Mouse (Mus musculus) neural tube, embryonic 13.5 days (tissue): ENCODE measurements around the gene Olfr907. TPM values are rescaled to one million over a fixed set of nuclear protein-coding genes. Genes with fewer than 3 reads are reported as not detected.

Experiments used
- ATAC-seq: fragments of 200-750 bp; cut with Nextera tagmentation; 2 replicates; pipeline ENCODE4 v1.8.0; 2017; ENCODE audit warnings: low read depth, mild to moderate bottlenecking, moderate TSS enrichment, moderate library complexity
- H3K27ac ChIP-seq: fragments of 300-500 bp; sonication (generic); replicated peaks from 2 replicates; pipeline ENCODE4 v1.5.1; 2015; ENCODE audit warnings: moderate library complexity, mild to moderate bottlenecking, inconsistent platforms
- H3K27me3 ChIP-seq: fragments of 300-500 bp; sonication (generic); 2 replicates; pipeline ENCODE4 v1.6.1; 2015; ENCODE audit warnings: mild to moderate bottlenecking, inconsistent platforms
- H3K36me3 ChIP-seq: fragments of 300-500 bp; sonication (generic); 2 replicates; pipeline ENCODE4 v1.6.1; 2015; ENCODE audit warnings: mild to moderate bottlenecking, inconsistent platforms
- H3K4me1 ChIP-seq: fragments of 300-500 bp; sonication (generic); replicated peaks from 2 replicates; pipeline ENCODE4 v1.6.1; 2015; ENCODE audit warnings: inconsistent platforms
- H3K4me2 ChIP-seq: fragments of 300-500 bp; sonication (generic); 2 replicates; pipeline ENCODE4 v1.6.1; 2015; ENCODE audit warnings: inconsistent platforms, mild to moderate bottlenecking, moderate library complexity
- H3K4me3 ChIP-seq: fragments of 300-500 bp; sonication (generic); 2 replicates; pipeline ENCODE4 v1.5.1; 2015; ENCODE audit warnings: mild to moderate bottlenecking, inconsistent platforms
- H3K9ac ChIP-seq: fragments of 300-500 bp; sonication (generic); 2 replicates; pipeline ENCODE4 v1.6.1; 2015; ENCODE audit warnings: moderate library complexity, mild to moderate bottlenecking, inconsistent platforms
- H3K9me3 ChIP-seq: fragments of 300-500 bp; sonication (generic); 2 replicates; pipeline ENCODE4 v1.6.1; 2016; ENCODE audit warnings: inconsistent platforms
- WGBS: fragments of 180-500 bp; shearing (Covaris S2); methylation state at CpG from one replicate; pipeline ENCODE4 v1.1.7; 2015; 5-methylcytosine and 5-hydroxymethylcytosine counted together
- polyA plus RNA-seq: library from polyadenylated mRNA; unstranded; fragments of >200 nt; fragmentation: Nextera tagmentation; extraction: Ambion mirVana; gene quantifications from 2 replicates; pipeline ENCODE4 v1.2.1, GENCODE M21; 2015

Olfr907 gene
- polyA plus RNA-seq, result not detected in 2 replicates

DNA sequence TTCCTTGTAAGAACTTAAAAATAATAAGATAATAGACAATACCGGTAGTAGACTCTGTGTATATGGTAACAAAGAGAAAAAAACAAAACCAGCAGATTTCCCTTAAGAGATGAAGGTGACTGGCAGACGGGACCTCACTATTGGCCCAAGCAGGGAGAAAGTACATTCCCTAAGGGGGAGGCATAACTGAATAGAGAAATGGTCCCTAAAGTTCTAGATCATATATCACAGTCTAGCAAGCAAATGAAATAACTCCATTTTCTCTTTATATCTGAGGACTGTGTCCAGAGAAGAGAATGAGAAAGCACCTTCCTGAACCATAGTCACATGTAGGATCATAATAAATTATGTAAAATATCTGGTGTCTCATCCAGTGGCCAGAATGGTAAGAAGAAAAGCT lies at the start of gene Olfr907:
Gene Olfr907, plus strand, starts transcription at position 301 of the 400 bp plus-strand sequence.
- H3K4me1 ChIP-seq, result no peaks in the 10 kb centered on the region
- no peaks in the 10 kb centered on the region for H3K9me3 ChIP-seq
- H3K27ac ChIP-seq, result no peak within 1 kb of the TSS
- no peaks in the 10 kb centered on the region for H3K27me3 ChIP-seq
- H3K36me3 ChIP-seq, result no peaks in the 10 kb centered on the region
- 86% methylated on average over 2 of the region's 2 CpGs for WGBS
- H3K4me3 ChIP-seq, result no peak within 1 kb of the TSS
- no peak within 1 kb of the TSS for H3K4me2 ChIP-seq
- no peak within 1 kb of the TSS for H3K9ac ChIP-seq
- no peak for ATAC-seq

DNA sequence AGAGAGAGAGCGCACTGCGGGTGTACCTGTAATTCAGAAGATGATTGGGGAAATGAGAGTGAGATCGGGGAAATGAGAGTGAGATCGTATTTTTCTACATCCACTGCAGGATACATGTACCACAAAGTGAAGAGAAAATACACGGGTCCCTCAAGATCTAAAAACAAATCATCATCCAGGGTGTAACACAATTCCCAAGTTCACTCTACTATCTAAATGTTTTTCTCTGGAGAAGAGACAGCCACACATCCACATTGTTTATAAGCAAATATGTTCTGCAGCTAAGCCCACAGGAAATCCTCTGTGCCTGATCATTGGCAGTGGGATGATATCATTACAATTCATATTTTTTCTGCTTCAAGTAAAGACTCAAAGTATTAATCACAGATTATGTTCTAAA lies 48.2 kb upstream of the Olfr907 start, which contains the start of gene Olfr902:
Gene Olfr902, plus strand, starts transcription at position 301 of the 400 bp plus-strand sequence.
- no peak within 1 kb of the TSS for H3K4me2 ChIP-seq
- no peaks in the 10 kb centered on the region for H3K9me3 ChIP-seq
- no peak for ATAC-seq
- no peak within 1 kb of the TSS for H3K27ac ChIP-seq
- no peaks in the 10 kb centered on the region for H3K27me3 ChIP-seq
- H3K9ac ChIP-seq, result no peak within 1 kb of the TSS
- WGBS, result 91% methylated on average over 5 of the region's 5 CpGs
- no peak within 1 kb of the TSS for H3K4me3 ChIP-seq
- H3K36me3 ChIP-seq, result no peaks in the 10 kb centered on the region
- H3K4me1 ChIP-seq, result no peaks in the 10 kb centered on the region

DNA sequence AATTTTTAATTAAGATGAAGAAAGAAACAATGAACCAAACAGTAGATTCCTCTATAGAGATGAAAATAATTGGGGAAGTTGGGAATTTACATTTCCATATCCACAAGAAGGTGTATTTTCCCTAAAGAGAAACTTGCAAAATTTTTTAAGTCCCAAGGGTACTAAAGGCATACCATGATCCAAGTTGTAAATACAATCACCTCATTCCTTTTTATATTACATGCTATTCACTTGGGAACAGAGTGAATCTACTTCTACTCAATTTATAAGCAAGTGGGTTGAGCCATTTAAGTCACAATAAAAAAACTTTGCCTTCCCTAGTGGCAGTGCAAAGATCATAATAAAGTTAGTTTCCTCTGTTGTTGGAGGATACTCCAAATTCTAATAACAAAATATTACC lies 32.8 kb upstream of the Olfr907 start, which contains the start of gene Olfr904:
Gene Olfr904, plus strand, starts transcription at position 301 of the 400 bp plus-strand sequence.
- H3K9me3 ChIP-seq, result no peaks in the 10 kb centered on the region
- H3K9ac ChIP-seq, result no peak within 1 kb of the TSS
- no peaks in the 10 kb centered on the region for H3K36me3 ChIP-seq
- H3K27ac ChIP-seq, result no peak within 1 kb of the TSS
- H3K27me3 ChIP-seq, result no peaks in the 10 kb centered on the region
- H3K4me1 ChIP-seq, result no peaks in the 10 kb centered on the region
- no peak within 1 kb of the TSS for H3K4me2 ChIP-seq
- ATAC-seq, result no peak
- no peak within 1 kb of the TSS for H3K4me3 ChIP-seq

DNA sequence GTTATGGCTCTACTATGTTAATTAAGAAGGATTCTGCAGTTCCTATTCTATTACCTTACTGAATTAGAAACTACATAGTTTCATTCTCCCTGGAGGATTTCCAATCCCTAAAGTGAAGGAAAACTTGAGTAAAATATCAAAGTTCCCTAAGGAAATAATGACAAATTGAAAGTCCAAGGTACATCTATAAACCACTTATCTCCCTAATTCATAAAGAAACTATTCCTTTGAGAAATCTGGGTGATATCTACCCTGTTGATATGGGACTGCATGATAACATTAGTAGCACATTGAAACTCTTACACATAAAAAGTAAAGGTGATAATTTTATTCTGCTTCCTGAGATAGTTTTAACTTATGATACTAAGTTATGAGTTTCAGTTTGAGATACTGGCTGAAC lies 24.8 kb upstream of the Olfr907 start, which contains the start of gene Olfr905:
Gene Olfr905, plus strand, starts transcription at position 301 of the 400 bp plus-strand sequence.
- Histone ChIP-seq H3K27me3 (no peaks in the 10 kb centered on the region), H3K4me2 (no peak within 1 kb of the TSS), H3K9ac (no peak within 1 kb of the TSS), H3K27ac (no peak within 1 kb of the TSS), H3K9me3 (no peaks in the 10 kb centered on the region), H3K36me3 (no peaks in the 10 kb centered on the region), H3K4me3 (no peak within 1 kb of the TSS), H3K4me1 (no peaks in the 10 kb centered on the region)
- no peak for ATAC-seq

DNA sequence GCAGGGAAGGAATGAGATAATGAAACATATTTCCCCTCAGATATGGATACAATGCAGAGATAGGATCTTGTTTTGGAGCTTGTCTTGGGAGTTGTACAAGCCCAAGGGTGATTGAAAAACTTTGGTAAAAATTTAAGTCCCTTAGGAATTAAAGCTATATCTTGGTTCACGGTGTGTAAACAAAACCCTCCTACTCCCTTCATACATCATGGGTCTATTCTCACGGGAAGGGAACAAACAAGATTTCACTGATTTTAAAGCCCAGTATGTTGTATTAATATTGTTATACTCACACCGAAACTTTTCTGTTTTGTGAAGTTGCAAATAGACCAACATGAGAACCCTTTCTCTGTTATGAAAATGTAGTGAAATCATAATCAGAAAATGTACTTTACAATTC lies 8.8 kb upstream of the Olfr907 start, which contains the start of gene Olfr906:
Gene Olfr906, plus strand, starts transcription at position 301 of the 400 bp plus-strand sequence.
- 92% methylated on average over 3 of the region's 3 CpGs for WGBS
- no peak for ATAC-seq

DNA sequence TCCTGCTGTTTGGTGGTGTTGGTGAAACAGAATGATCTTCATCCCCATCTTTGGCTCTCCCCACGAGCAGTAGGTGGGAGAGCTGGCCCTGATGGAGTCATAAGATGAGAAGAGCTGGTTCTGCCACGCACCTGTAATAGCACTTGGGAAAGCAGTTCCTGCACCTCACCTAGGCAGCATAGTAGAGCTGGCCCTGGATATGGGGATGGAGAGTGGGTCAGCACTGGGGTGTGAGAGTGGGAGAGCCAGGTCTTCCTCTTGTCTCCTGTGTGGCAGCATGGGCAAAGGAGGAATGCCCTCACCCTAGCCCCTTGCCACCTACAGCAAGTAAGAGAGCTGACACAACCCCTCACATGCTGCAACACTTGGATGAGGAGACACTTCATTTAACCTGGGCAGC lies 16.8 kb downstream of the Olfr907 start:
- H3K4me1 ChIP-seq, result no peaks in the 10 kb centered on the region
- H3K27me3 ChIP-seq, result no peaks in the 10 kb centered on the region
- H3K4me3 ChIP-seq, result no peak overlapping the region
- no peak for ATAC-seq
- H3K9ac ChIP-seq, result no peak overlapping the region
- no peaks in the 10 kb centered on the region for H3K9me3 ChIP-seq
- 68% methylated on average over 2 of the region's 2 CpGs for WGBS
- no peaks in the 10 kb centered on the region for H3K36me3 ChIP-seq
- no peak overlapping the region for H3K4me2 ChIP-seq
- H3K27ac ChIP-seq, result no peak overlapping the region

More for the DNA sequence above, 8.8 kb upstream of the Olfr907 start, which contains the start of gene Olfr906:
- H3K9ac ChIP-seq, result no peak within 1 kb of the TSS
- no peaks in the 10 kb centered on the region for H3K9me3 ChIP-seq
- H3K27me3 ChIP-seq, result no peaks in the 10 kb centered on the region
- H3K36me3 ChIP-seq, result no peaks in the 10 kb centered on the region
- no peaks in the 10 kb centered on the region for H3K4me1 ChIP-seq
- no peak within 1 kb of the TSS for H3K4me3 ChIP-seq
- H3K27ac ChIP-seq, result no peak within 1 kb of the TSS
- no peak within 1 kb of the TSS for H3K4me2 ChIP-seq

DNA sequence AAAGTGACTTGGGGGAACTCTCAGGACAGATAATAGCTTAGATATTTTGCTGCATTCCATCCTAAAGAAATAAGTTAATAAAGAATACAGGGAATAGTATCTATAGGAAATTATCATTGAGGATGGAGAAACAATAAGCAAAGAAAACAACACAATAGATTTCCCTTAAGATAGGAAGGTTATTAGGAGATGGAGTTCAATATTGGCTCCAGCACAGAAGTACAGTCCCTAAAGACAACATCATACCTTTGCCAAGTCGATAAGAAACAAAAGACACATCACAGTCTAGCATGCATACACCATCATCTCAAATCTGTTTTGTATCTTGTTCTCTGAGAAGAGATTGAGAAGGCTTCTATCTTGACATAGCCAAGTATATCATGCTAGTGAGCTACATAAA lies 25.7 kb downstream of the Olfr907 start, which contains the start of gene Olfr911-ps1:
Gene Olfr911-ps1, plus strand, starts transcription at position 301 of the 400 bp plus-strand sequence.
- no peak within 1 kb of the TSS for H3K4me2 ChIP-seq
- no peaks in the 10 kb centered on the region for H3K27me3 ChIP-seq
- H3K36me3 ChIP-seq, result no peaks in the 10 kb centered on the region
- no peak within 1 kb of the TSS for H3K27ac ChIP-seq
- no peaks in the 10 kb centered on the region for H3K4me1 ChIP-seq
- 81% methylated on average over 1 of the region's 1 CpGs for WGBS
- H3K4me3 ChIP-seq, result no peak within 1 kb of the TSS
- H3K9ac ChIP-seq, result no peak within 1 kb of the TSS
- ATAC-seq, result no peak
- H3K9me3 ChIP-seq, result no peaks in the 10 kb centered on the region

DNA sequence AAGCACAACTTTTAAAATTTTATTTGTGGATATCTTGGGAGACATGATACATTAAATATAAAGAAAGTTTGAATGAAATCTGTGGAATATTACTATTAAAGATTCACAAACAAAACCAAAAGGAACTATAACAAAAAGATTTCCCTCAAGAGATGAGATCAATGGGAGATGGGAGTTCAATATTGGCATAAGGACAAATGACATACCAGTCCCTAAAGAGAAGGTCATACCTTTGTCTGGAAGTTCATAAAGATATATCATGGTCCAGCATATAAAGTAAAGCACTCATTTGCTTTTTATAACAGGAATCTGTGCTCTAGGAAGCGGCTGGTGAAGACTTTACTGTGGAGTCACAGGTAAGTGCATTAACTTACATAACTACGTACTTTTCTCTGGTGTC lies 41.9 kb downstream of the Olfr907 start, which contains the start of gene Olfr910:
Gene Olfr910, plus strand, starts transcription at position 301 of the 400 bp plus-strand sequence.
- Histone ChIP-seq H3K36me3 (no peaks in the 10 kb centered on the region), H3K4me3 (no peak within 1 kb of the TSS), H3K4me1 (no peaks in the 10 kb centered on the region), H3K27me3 (no peaks in the 10 kb centered on the region), H3K4me2 (no peak within 1 kb of the TSS), H3K9ac (no peak within 1 kb of the TSS), H3K27ac (no peak within 1 kb of the TSS), H3K9me3 (no peaks in the 10 kb centered on the region)
- WGBS, result 94% methylated on average over 2 of the region's 2 CpGs
- no peak for ATAC-seq

Other genes starting within 250 kb of the Olfr907 start
- not detected in 2 replicates for gene Olfr143, start 243.0 kb upstream of the Olfr907 start, polyA plus RNA-seq
- gene Olfr895, start 227.9 kb upstream of the Olfr907 start, polyA plus RNA-seq, result not detected in 2 replicates
- not detected in 2 replicates for gene Olfr896-ps1, start 204.7 kb upstream of the Olfr907 start, polyA plus RNA-seq
- gene Olfr25, start 166.7 kb upstream of the Olfr907 start, polyA plus RNA-seq, result not detected in 2 replicates
- not detected in 2 replicates for gene Olfr898, start 147.4 kb upstream of the Olfr907 start, polyA plus RNA-seq
- not detected in 2 replicates for gene Olfr250, start 128.9 kb upstream of the Olfr907 start, polyA plus RNA-seq
- not detected in 2 replicates for gene Olfr251, start 118.7 kb upstream of the Olfr907 start, polyA plus RNA-seq
- not detected in 2 replicates for gene Olfr147, start 94.1 kb upstream of the Olfr907 start, polyA plus RNA-seq
- gene Olfr901, start 66.3 kb upstream of the Olfr907 start, polyA plus RNA-seq, result not detected in 2 replicates
- gene Olfr902, start 48.1 kb upstream of the Olfr907 start, polyA plus RNA-seq, result not detected in 2 replicates
- not detected in 2 replicates for gene Olfr904, start 32.7 kb upstream of the Olfr907 start, polyA plus RNA-seq
- not detected in 2 replicates for gene Olfr905, start 24.7 kb upstream of the Olfr907 start, polyA plus RNA-seq
- not detected in 2 replicates for gene Olfr906, start 8.7 kb upstream of the Olfr907 start, polyA plus RNA-seq
- not detected in 2 replicates for gene Olfr911-ps1, start 25.8 kb downstream of the Olfr907 start, polyA plus RNA-seq
- gene Olfr910, start 42.0 kb downstream of the Olfr907 start, polyA plus RNA-seq, result not detected in 2 replicates
- not detected in 2 replicates for gene Olfr912, start 84.4 kb downstream of the Olfr907 start, polyA plus RNA-seq
- not detected in 2 replicates for gene Olfr913, start 97.0 kb downstream of the Olfr907 start, polyA plus RNA-seq
- not detected in 2 replicates for gene Olfr914, start 109.3 kb downstream of the Olfr907 start, polyA plus RNA-seq
- gene Olfr916, start 164.1 kb downstream of the Olfr907 start, polyA plus RNA-seq, result not detected in 2 replicates
- gene Olfr917, start 170.0 kb downstream of the Olfr907 start, polyA plus RNA-seq, result not detected in 2 replicates
- not detected in 2 replicates for gene Olfr918, start 178.8 kb downstream of the Olfr907 start, polyA plus RNA-seq
- gene Olfr919, start 207.9 kb downstream of the Olfr907 start, polyA plus RNA-seq, result not detected in 2 replicates
- 9.8 and 10.0 TPM in 2 replicates for gene Vwa5a, start 222.5 kb downstream of the Olfr907 start, polyA plus RNA-seq